Mouse (Mus musculus) 3134 (cell line): ENCODE measurements at regions not wholly inside any gene's neighbourhood (a gene's known extent, or its start where the extent isn't known, plus 50 kb on each side); places are given as distances from the start of the nearest gene placed in this dataset.

ENCODE experiments used
- DNase-seq: peaks from one replicate; pipeline ENCODE4 v3.0.0-alpha.2; 2011; ENCODE audit warnings: low spot score; ENCODE audit not compliant: insufficient read length; ENCODE audit errors: extremely low read depth

DNA sequence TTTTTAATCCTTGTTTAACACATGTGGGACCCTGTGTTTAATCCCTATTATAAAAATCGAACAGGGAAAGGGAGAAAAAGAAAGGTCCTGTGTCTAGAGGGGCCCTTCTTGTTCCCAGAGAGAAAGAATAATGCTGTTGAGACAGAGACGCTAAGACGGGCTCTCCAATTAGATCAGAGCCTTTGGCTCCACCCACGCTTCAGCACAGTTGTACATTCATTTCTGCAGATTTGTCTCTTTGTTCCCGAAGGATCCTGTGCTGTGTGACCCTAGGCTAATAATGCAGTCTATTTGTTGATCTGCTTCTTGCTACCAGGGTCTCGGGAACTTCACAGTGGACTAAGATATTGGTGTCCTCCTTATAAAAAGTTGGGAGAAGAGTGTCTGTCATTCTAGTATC is 92.0 kb downstream of the Cdc5l start:
- no peak for DNase-seq

DNA sequence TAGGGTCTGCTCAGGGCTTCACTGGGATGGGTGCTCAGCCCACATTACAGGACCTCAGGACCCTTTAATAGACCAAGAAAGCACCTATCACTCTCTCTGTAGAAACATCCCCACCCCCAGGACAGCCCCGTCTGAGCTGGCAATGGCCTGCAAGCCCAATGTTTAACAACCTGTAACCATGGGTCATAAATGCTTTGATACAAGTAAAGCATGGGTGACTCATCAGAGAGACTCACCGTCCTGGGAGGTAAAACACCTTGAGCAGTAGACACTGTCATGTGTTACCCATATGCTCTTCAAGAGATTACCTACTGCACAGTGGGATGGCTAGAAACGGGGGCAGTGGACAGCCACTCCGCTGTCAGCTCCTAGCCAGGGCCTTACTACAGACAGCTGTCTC is 92.7 kb downstream of the Cdc5l start:
- no peak for DNase-seq

DNA sequence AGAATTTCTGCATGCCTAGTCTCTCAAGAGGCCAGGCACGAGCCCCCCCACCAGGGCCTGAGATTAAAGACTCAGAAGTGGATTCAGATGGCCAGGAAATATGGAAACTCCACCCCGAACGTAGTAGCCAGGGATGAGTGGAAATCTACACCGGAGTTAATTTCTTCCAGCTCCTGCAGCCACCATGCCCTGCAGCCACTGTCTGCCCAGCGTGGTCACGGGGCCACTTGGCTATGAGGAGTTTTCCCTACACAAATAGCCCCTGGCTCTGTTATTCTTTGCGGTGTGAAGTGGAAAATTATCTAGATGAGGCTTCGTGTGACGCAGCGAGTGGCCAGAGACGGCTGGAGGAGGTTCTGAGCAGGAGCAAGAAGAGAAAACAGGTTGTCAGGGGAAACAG is 94.3 kb downstream of the Cdc5l start:
- DNase-seq, result peak; percentile 52

DNA sequence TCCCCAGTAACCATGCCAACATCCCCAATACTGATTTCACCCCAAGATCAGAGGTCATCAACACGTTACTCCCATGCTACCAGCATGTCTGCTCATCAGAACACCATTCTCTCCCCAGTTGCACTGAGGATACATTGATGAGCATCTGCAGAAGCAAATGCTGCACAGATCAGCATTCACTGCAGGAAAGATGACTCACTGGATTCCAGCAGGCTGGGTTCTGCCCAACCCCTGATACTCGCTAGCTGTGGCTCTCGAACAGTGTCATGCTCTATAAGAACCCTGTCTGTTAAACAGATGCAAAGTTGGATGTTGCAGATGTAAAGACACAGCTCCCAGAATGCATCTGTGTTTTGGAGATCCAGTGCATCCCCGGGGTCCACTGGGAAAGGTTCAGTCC is 95.5 kb downstream of the Cdc5l start:
- DNase-seq, result peak; percentile 20

DNA sequence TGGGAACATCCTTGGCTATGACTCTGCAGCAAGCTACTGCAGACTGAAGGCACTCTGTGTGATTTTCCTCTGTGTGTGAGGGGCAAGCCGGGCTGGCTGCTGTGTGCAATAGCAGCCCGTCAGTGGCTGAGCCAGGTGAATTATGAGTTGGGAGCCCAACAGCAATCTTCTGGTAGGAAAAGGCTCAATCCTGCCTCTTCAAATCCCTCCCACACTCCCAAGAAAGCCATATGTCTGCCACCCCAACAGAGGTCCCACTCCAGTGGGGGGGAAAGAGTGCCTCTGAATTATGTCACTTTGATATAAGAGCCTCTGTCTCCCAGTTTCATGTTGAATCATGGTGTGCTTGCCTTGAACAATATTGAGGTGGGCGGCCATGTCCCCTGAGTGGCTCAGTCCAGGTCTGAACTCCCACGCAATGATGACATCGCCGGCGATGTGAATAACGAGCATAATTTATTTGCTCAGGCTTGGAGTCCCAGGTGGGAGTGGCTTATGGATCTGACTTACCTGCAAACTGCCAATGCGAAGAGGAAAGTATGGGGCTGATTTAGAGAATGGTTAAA is 97.9 kb downstream of the Cdc5l start:
- DNase-seq, result no peak

DNA sequence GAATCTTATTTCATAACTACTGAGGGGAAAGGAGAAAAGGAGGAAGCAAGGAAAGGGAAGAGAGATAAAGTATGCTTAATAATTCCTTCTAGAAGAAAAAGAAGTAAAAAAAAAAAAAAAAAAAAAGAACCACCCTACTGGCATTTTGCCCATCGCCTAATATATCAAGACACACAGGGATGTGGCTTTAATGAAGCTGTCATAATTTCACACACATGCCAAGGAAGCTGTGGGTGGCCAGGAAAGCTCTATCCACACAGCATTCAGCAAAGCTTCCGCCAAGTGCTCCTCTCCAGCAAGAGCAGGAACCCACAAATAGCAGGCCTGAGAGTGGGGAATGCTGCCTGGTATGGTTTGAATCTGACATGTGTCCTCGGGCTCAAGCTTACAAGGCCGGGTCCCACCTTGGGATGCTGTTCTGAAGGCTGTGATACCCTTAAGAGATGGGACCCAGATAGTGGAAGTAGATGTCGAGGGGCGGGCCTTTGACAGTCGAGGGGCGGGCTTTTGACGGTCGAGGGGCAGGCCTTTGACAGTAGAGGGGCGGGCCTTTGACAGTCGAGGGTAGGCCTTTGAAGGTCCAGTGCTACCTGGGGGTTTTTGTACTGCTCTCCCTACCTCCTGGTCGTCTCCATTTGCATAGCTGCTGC is 98.7 kb downstream of the Cdc5l start:
- no peak for DNase-seq

DNA sequence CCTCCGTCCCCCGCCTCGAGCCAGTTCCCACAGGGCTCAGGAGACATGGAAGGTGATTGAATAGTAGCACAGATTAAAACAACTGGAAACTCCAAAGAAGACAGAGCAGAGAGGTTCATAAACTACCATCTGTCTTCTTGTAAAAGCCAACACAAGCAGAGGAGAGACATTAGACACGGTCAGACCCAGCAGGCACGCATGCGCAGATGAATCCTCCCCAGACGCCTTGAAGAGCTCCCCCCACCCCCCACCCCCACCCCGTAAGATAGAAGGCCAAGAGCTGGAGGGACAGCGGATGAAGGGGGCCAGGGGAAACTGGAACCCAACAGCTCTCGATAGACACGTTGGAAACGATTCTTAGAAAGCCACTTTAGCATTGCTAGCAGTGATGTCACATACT is 101.2 kb downstream of the Cdc5l start:
- no peak for DNase-seq

DNA sequence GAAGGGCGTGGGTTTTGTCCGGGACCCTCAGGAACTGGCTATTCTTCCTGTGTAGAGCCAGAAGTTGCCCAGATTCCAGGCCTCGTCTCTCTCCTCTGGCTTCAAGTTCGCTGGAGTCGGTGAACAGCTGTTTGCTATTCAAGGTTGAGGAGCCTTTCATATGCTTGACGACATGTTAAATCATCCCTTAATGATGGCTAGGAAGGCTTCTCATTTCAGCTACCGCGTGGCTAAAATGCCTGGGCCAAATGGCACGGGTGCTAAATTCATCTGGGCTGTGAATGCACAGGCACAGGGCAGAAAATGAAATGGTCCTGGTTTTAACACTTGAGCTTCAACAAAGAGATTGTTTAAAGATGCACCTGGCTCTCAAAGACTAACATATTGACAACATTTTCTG is 104.3 kb downstream of the Cdc5l start:
- DNase-seq, result no peak

DNA sequence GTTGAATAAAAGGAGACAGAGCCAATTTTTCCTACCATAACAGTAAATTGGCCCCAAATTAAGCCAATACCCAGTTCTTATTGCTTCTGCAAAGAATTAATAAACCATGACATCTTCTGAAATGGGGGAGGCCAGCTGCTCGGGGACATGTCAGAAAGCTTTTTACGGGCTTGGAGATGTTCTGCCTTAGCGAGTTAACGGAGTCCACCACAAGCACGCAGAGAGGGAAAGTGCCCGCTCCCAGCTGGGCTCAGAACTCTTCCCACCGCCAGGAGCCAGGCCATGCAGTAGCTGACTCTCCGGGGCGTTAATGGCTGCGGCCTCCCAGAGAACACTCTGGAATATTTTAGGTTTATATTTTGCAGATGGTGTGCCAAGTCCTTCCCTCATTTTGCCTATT is 106.8 kb downstream of the Cdc5l start:
- no peak for DNase-seq

DNA sequence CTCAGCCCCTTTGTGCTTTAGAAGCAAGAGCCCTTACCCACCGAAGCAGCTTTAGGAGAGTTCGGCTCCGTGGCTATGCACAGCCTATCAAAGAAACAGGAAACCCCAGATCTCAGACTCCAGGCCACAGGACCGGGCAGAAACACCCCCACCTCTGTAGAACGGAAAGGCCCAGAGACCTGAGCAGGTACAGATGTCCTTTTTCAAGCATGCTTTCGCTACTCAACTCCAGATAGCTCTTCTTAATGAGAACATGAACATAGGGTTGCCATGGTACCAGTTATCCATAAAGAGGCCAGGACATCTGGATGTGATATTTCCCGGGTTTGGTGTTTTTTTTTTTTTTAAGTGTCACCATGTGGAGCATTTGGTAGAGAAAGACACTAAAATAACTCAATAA is 107.4 kb downstream of the Cdc5l start:
- no peak for DNase-seq

DNA sequence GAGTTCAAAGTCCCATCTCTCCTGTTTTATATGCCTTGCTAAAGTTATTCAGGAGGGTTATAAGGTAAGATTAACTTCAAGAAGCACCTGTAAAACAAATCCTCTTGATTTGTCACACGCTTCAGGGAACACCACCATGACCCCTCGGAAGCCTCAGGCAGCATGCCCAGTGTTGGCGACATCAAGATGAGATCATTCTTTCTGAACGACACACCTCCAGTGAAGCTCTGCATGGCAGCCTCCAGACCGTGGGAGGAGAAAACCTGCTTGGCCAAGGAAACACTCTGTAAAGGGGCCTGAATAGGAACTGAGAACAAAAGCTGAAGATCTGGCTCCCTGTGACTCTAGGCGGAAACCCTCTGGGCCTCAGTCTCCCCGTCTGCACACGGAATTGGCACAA is 110.7 kb downstream of the Cdc5l start:
- no peak for DNase-seq

DNA sequence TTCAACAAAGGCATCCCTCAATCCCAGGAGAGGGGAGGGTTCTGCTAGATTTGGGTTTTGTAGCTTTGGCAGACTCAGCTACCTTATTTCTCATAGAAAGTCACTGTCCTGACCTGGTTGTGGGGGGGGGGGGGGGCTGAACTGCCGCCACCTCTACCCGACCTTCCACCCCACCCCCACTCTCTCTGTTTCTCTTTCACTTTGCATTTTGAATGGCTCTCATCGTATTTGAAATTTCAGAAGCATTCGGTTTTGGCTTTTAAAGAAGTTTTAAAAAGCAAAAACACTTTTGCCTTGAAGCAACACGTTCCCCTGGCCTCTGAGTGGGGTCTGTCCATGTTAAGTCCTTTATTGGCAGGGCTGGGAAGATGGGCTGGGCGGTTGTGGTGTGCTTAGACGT is 113.5 kb downstream of the Cdc5l start:
- DNase-seq, result no peak

DNA sequence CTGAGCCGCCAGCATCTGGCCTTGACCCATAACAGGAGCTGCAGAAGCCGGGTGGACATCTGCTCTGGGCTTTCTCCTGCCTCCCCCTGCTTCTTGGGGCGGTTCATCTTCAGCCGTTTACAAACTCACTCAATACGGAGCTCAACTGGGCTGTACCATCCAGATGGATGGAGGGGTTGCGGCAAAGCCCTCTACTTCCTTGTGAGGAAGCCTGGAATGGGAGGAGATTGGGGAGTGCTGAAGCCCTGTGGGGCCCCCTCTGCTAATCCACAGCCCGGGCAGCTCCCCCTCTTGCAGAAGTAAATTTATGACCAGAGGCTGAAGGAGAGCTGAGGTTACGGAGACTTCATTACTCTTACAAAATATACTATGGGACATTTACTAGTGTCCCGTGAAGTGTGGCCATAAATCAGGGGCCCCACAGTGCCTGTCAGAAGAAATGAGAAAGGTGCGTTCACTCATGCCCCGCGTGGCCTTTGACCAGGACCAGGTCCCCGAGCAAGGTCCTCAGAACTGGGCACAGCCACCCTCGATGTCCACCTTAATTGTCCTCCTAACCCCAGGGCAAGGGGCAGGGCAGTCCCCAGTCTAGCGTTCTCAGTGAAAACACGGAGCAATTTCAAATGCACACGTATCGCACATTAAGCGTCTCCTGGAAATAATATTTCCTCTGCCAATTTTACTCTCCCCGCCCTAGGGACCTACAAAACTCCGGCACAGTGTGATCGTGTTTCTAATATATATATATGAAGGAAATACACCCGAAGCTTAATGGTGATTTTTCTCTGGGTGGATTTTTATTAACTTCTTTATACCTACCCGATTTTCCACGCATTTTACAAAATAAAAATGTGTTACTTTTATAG is 115.1 kb downstream of the Cdc5l start:
- no peak for DNase-seq

DNA sequence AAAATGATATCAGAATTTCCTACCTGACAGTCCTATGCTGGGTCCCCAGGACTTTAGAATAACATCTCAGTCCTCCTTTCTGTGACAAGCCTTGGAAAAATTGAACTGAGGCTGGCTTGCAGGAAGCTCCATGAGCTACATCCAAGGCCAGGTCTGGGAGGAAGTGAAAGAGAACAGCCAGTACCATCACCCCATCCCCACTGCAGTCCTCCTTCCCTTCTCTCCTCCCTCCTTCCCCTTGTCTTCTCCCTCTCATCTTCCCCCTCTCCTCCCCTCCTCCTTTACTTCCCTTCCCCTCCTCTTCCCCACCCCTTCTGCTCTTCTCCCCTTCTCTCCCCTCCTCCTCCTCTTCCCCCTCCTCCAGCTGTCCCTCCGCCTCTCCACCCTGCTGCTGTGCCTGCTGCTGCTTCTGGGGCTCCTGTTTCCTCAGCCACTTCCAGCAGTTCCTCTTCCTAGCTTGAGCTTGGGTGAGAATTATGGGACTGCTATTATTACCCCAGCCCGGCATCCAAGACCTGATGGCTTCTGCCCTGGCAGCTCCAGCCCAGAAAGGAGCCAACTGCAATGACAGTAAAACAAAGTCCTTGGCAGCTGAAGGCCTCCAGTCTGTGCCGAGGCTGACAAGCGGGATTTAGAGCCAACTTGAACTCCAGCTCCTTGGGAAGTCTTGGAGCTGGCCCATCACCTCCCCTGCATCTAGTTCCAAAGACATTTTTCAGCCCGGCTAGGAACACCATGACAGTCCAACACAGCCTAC is 120.8 kb downstream of the Cdc5l start:
- no peak for DNase-seq

DNA sequence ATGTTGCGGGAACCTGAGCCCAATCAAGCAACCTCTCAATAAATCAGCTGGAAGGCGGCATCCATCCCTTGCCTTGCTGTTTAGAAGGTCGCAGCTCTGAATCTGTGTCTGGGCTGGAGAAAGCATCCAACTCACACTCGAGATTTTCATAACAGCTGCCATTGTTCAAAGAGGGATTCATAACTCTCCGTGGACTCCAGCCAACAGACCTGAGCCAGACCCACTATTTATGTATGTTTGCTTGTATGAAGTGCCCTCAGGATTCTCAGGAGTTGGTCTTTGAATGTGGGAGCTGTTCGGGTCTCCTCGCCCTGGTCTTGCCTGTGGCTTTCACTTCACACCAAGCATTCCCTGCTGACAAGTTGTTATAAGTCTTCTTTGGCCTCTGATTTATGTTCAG is 127.0 kb downstream of the Cdc5l start:
- no peak for DNase-seq

DNA sequence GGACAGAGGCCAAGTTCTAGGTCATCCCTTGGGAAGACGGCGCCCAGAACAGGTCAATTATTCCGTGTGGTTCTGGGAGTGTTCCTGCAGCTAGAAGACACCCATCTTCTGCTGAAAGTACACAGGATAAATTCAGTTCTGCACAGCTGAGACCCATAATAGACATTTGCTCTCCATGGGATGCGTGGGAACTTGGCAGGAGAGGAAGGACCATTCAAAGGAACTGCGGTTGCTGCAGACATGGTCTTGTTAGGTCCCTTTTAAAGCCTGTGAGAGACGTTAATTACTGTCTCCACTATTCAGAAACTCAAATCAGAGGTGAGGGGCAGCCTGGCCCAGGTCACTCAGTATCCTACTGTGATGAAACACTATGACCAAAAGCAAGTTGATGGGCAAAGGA is 130.4 kb downstream of the Cdc5l start:
- no peak for DNase-seq

DNA sequence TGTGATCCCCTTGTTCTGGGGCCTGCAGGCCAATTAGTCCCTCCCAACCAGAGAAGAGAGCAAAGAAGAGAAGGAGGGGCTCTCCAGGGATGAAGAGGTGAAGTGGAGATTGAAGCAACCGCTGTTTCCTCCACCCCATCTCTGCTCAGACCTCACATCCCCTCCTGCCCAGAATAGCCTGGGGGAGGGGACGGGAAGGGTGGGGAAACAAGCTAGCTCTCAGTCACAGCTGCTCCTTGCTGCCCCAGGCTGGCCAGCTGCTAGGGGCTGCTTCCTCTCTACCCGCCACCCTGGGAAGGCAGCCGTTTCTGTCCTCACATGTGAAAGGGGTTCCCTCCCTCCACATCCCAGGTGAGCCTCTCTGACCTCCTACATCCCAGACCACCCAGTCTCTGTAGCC is 135.2 kb downstream of the Cdc5l start:
- no peak for DNase-seq

DNA sequence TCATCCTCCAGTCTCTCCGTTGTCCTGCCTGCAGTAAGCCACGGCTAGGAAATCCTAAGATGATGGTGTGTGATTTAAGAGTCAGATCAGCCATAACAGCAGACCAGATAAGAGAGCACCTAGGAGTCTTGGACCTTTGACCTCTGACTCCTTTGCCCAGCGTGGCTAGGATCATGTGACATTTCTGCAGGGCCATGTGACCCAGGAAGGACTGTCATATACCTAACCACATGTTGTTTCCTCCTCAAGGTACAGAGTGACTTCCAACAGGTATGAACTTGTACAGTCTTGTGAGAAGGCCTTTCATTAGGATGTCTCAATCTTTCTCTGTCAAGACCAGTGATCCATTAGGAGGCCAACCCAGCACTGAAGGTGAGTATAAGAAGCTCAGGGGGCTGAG is 135.7 kb downstream of the Cdc5l start:
- no peak for DNase-seq

DNA sequence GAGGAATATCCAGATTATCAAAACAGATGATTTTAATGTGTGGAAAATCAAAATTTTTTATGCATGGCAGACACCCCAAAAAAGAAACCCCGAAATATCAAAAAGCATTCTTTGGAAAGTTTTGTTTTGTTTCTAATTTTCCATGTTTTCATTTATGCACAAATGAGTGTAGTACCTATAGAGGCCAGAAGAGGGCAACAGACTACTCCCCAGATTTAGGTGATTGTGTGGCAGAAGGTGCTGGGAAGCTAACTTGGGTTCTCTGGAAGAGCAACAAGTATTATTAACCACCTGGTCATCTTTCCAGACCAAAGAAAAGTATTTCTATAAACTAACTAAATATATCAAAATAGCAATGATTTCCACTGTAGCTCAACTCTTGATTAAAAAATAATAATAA is 137.2 kb downstream of the Cdc5l start:
- DNase-seq, result no peak

DNA sequence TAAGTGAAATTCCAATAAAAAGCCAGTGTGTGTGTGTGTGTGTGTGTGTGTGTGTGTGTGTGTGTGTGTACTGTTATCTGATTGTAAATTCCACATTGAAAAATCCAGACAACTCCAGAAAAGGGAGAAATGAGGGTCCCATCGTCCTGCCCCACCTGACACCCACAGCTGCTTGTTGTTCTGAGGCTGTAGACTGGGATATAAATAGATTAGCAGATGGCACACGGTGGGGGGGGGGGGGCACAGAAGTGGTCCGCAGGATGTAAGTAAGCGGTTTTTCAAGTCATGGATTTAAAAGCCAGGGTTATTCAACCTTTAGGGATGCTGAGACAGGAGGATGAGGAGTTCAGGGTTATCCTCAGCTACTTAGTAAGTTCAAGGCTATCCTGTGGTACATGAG is 138.7 kb downstream of the Cdc5l start:
- no peak for DNase-seq

DNA sequence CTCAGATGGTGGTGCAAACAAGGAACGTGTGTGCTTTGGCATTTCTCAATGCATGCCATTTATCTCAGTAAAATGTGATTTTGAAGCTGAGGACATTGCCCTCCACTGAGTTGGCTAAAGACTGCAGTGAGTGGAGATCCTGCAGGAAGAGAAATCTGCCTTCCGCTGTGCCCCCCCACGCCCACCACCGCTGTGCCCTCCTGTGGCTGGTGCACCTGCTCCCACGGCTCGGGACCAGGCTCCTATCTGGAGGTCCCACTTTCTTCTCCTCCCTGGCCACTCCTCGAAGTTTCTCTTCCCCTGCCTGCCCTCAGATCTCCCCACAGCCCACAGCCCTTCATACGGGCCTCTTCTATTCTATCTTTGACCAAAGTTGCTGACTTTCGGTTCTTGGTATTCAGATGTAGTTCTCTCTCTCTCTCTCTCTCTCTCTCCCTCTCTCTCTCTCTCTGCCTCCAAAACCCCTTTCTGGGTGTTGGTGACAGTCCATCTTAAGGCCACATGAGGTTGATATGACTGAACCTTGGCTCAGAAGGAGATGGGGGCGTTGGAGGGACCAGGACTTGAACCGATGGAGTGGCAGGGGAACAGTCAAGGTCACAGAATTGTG is 139.2 kb downstream of the Cdc5l start:
- no peak for DNase-seq
